Mouse (Mus musculus): ENCODE measurements around the gene Corin. TPM values are rescaled to one million over a fixed set of nuclear protein-coding genes. Genes with fewer than 3 reads are reported as not detected.
A peak's percentile ranks its signal among the peaks of the same experiment; 100 is the strongest.

Corin gene
- polyA plus RNA-seq, 1 experiment, result 0.14 TPM

- peak; percentile 7 to 23 for DNase-seq (ENCODE audit: extremely low spot score in 1 of 2, low spot score in 1 of 2)
Measured at GRCm38 (mm10) chr5:72332901-72333300, 171.4 kb downstream of the Corin start.

GRCm38 (mm10) chr5:72331217-72331616 lies 173.1 kb downstream of the Corin start:
- no peak for DNase-seq (ENCODE audit: extremely low spot score in 1 of 2, low spot score in 1 of 2)

- DNase-seq (ENCODE audit: extremely low spot score in 1 of 2, low spot score in 1 of 2), result no peak
Measured at GRCm38 (mm10) chr5:72330648-72331047, 173.6 kb downstream of the Corin start.

- no peak for DNase-seq (ENCODE audit: extremely low spot score in 1 of 2, low spot score in 1 of 2)
Measured at GRCm38 (mm10) chr5:72329453-72329852, 174.8 kb downstream of the Corin start.

GRCm38 (mm10) chr5:72315282-72315681 lies 189.0 kb downstream of the Corin start:
- DNase-seq (ENCODE audit: extremely low spot score in 1 of 2, low spot score in 1 of 2), result no peak

GRCm38 (mm10) chr5:72298418-72299104 lies 205.7 kb downstream of the Corin start:
- DNase-seq (ENCODE audit: extremely low spot score in 1 of 2, low spot score in 1 of 2), result peak in 1 of 2 experiments; percentile 2

- no peak for DNase-seq (ENCODE audit: extremely low spot score in 1 of 2, low spot score in 1 of 2)
Measured at GRCm38 (mm10) chr5:72285077-72285476, 219.2 kb downstream of the Corin start.

- DNase-seq (ENCODE audit: extremely low spot score in 1 of 2, low spot score in 1 of 2), result no peak
Measured at GRCm38 (mm10) chr5:72282907-72283306, 221.4 kb downstream of the Corin start.

GRCm38 (mm10) chr5:72269652-72270051 lies 234.6 kb downstream of the Corin start:
- peak in 1 of 2 experiments; percentile 83 for DNase-seq (ENCODE audit: extremely low spot score in 1 of 2, low spot score in 1 of 2)

- no peak for DNase-seq (ENCODE audit: extremely low spot score in 1 of 2, low spot score in 1 of 2)
Measured at GRCm38 (mm10) chr5:72269204-72269603, 235.1 kb downstream of the Corin start.

GRCm38 (mm10) chr5:72266955-72267535 lies 237.2 kb downstream of the Corin start:
- DNase-seq (ENCODE audit: extremely low spot score in 1 of 2, low spot score in 1 of 2), result no peak

GRCm38 (mm10) chr5:72264195-72264751 lies 240.0 kb downstream of the Corin start:
- no peak for DNase-seq (ENCODE audit: extremely low spot score in 1 of 2, low spot score in 1 of 2)

GRCm38 (mm10) chr5:72261802-72262324 lies 242.4 kb downstream of the Corin start:
- DNase-seq (ENCODE audit: extremely low spot score in 1 of 2, low spot score in 1 of 2), result no peak

GRCm38 (mm10) chr5:72259298-72259621 lies 245.0 kb downstream of the Corin start:
- DNase-seq (ENCODE audit: extremely low spot score in 1 of 2, low spot score in 1 of 2), result no peak

- DNase-seq (ENCODE audit: extremely low spot score in 1 of 2, low spot score in 1 of 2), result no peak
Measured at GRCm38 (mm10) chr5:72258409-72259297, 245.6 kb downstream of the Corin start.

- DNase-seq (ENCODE audit: extremely low spot score in 1 of 2, low spot score in 1 of 2), result no peak
Measured at GRCm38 (mm10) chr5:72257084-72257483, 247.2 kb downstream of the Corin start.

- no peak for DNase-seq (ENCODE audit: extremely low spot score in 1 of 2, low spot score in 1 of 2)
Measured at GRCm38 (mm10) chr5:72254958-72255357, 249.3 kb downstream of the Corin start.

- DNase-seq (ENCODE audit: extremely low spot score in 1 of 2, low spot score in 1 of 2), result no peak
Measured at GRCm38 (mm10) chr5:72250180-72250579, 254.1 kb downstream of the Corin start.
